Mouse (Mus musculus): Measurements from ENCODE around the gene Abcc8. TPM values are rescaled to one million over a fixed set of nuclear protein-coding genes. Genes with fewer than 3 reads are reported as not detected.

Gene Abcc8
- total RNA-seq, 2 experiments from 2014 or later, result 0.78 to 1.7 TPM

Other genes starting within 250 kb of the Abcc8 start
- 10 to 100 TPM in 1 of 2 experiments, 1 to 10 TPM in 1; 8.2 to 13.6 TPM for gene Abcc6, start 149.7 kb downstream of the Abcc8 start, total RNA-seq (2021)
- 10 to 100 TPM; 50.4 to 50.6 TPM for gene Nomo1, start 146.3 kb downstream of the Abcc8 start, total RNA-seq (2021)
- gene Kcnj11, start 79.3 kb downstream of the Abcc8 start, total RNA-seq (2021), result 1 to 10 TPM; 1.7 to 4.9 TPM
- gene Ush1c, start 58.5 kb upstream of the Abcc8 start, total RNA-seq (2021), result 1 to 10 TPM; 2.0 to 2.3 TPM
- under 1 TPM; 0.06 to 0.09 TPM for gene Otog, start 61.0 kb upstream of the Abcc8 start, total RNA-seq (2021)
- gene Myod1, start 196.4 kb upstream of the Abcc8 start, total RNA-seq (2021), result 1 to 10 TPM in 1 of 2 experiments, under 1 TPM in 1; 0.84 to 2.7 TPM
- 1 to 10 TPM in 1 of 2 experiments, under 1 TPM in 1; 0.63 to 1.7 TPM for gene Kcnc1, start 216.5 kb upstream of the Abcc8 start, total RNA-seq (2021)